Mouse (Mus musculus) embryonic facial prominence, embryonic 12.5 days (tissue): ENCODE measurements at regions not wholly inside any gene's neighbourhood (a gene's known extent, or its start where the extent isn't known, plus 50 kb on each side); places are given as distances from the start of the nearest gene placed in this dataset.

Experiments used
- ATAC-seq: fragments of 200-750 bp; cut with Nextera tagmentation; 2 replicates; pipeline ENCODE4 v1.8.0; 2017; ENCODE audit not compliant: insufficient number of reproducible peaks, insufficient read depth, low FRiP score, low TSS enrichment
- H3K27ac ChIP-seq: fragments of 300-500 bp; sonication (generic); 2 replicates; pipeline ENCODE4 v1.5.1; 2016; ENCODE audit warnings: mild to moderate bottlenecking
- H3K27me3 ChIP-seq: fragments of 300-500 bp; sonication (generic); 2 replicates; pipeline ENCODE4 v1.6.1; 2016; ENCODE audit warnings: mild to moderate bottlenecking, moderate library complexity
- H3K36me3 ChIP-seq: fragments of 300-500 bp; sonication (generic); 2 replicates; pipeline ENCODE4 v1.6.1; 2016; ENCODE audit warnings: mild to moderate bottlenecking
- H3K4me1 ChIP-seq: fragments of 300-500 bp; sonication (generic); 2 replicates; pipeline ENCODE4 v1.6.1; 2016
- H3K4me2 ChIP-seq: fragments of 300-500 bp; sonication (generic); replicated peaks from 2 replicates; pipeline ENCODE4 v1.6.1; 2016; ENCODE audit warnings: mild to moderate bottlenecking, moderate library complexity
- H3K4me3 ChIP-seq: fragments of 300-500 bp; sonication (generic); 2 replicates; pipeline ENCODE4 v1.5.1; 2016; ENCODE audit warnings: mild to moderate bottlenecking
- H3K9ac ChIP-seq: fragments of 300-500 bp; sonication (generic); 2 replicates; pipeline ENCODE4 v1.6.1; 2016; ENCODE audit warnings: mild to moderate bottlenecking, moderate library complexity
- H3K9me3 ChIP-seq: fragments of 300-500 bp; sonication (generic); 2 replicates; pipeline ENCODE4 v1.6.1; 2016; ENCODE audit warnings: mild to moderate bottlenecking, moderate library complexity
- WGBS: fragments of 180-500 bp; shearing (Covaris S2); methylation state at CpG from one replicate; pipeline ENCODE4 v1.1.7; 2016; 5-methylcytosine and 5-hydroxymethylcytosine counted together

DNA sequence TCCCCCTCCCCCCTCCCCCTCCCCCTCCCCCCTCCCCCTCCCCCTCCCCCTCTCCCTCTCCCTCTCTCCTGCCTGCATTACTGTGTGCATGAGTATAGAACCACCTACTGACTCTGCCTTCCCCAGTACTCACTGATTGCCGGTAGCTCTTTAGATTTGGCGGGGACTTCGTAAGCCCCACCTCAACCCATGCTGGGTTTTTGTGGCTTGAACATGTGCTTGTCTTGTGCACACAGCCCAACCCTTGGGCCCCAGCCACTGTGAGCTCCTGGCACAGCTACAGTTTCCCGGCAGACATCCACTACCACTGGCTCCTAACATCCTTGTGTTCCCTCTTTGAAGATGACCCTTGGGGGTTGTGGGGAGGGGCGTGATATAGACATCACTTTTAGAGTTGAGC is 87.4 kb upstream of the Cdh4 start:
- Histone ChIP-seq H3K27ac (no peak overlapping the region), H3K27me3 (no peaks in the 10 kb centered on the region), H3K4me1 (no peaks in the 10 kb centered on the region), H3K9me3 (no peaks in the 10 kb centered on the region), H3K9ac (no peak overlapping the region), H3K4me3 (no peak overlapping the region), H3K36me3 (no peaks in the 10 kb centered on the region), H3K4me2 (no peak overlapping the region)
- ATAC-seq, result no peak
- 69% methylated on average over 5 of the region's 5 CpGs for WGBS

DNA sequence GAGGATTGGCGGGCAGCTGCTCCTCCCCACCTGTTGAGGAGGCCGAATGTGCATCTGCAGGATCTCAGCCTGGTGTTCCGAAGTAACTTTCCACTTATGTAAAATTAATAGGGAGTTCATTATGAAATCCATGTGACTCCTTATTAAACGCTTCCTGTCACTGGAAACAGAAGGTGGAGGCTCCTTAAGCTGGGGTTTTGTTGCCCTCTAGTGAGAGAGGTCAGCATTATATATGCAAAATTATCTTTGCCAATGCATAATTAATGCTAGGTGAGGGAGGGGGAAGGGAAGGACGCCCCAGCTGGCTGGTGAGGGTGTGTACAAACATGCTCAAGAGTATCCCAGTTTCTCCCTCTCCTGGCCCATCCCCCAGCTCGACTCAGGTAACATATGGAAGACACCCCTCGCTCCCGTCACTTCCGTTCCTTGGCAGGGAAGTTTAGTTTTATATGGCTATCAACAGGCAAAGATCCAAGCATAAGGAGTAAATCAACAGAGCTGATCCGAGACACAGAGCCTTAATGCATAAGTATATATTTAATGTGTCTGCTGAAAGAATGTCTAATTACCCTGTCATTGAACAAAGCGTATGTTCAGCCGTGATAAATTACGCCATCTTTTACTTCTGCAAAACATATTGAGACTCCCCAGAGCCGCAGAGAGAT is 71.2 kb upstream of the Cdh4 start:
- Histone ChIP-seq H3K9ac (no peak overlapping the region), H3K36me3 (no peaks in the 10 kb centered on the region), H3K9me3 (no peaks in the 10 kb centered on the region), H3K27me3 (no peaks in the 10 kb centered on the region), H3K4me2 (no peak overlapping the region), H3K27ac (no peak overlapping the region), H3K4me3 (no peak overlapping the region), H3K4me1 (0 out of 2 replicates have a peak, but pooled peaks cover 3% of the 10 kb centered on the region)
- WGBS, result 68% methylated on average over 14 of the region's 14 CpGs
- ATAC-seq, result no peak

DNA sequence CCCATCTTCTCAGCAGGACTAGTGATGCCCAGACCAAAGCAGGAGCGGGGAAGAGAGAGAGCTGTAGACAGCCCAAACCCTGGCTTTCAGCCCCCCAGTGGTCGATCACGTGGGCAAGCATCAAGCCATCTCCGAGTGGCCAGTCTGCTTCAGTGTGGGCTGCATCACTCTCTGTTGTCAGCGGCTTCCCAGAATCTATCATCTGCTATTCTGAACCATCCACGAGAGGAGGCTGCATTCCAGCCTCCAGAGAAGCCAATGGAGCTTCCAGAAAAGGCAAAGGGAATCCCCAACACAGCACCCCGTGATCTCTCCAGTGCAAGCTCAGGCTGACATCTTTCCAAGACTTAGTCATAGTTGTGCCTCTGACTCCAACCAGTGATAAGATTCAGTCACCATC is 70.7 kb upstream of the Cdh4 start:
- 81% methylated on average over 7 of the region's 7 CpGs for WGBS
- Histone ChIP-seq H3K9me3 (no peaks in the 10 kb centered on the region), H3K27ac (no peak overlapping the region), H3K4me1 (0 out of 2 replicates have a peak, but pooled peaks cover 3% of the 10 kb centered on the region), H3K27me3 (no peaks in the 10 kb centered on the region), H3K9ac (no peak overlapping the region), H3K36me3 (no peaks in the 10 kb centered on the region), H3K4me3 (no peak overlapping the region), H3K4me2 (no peak overlapping the region)
- ATAC-seq, result no peak

DNA sequence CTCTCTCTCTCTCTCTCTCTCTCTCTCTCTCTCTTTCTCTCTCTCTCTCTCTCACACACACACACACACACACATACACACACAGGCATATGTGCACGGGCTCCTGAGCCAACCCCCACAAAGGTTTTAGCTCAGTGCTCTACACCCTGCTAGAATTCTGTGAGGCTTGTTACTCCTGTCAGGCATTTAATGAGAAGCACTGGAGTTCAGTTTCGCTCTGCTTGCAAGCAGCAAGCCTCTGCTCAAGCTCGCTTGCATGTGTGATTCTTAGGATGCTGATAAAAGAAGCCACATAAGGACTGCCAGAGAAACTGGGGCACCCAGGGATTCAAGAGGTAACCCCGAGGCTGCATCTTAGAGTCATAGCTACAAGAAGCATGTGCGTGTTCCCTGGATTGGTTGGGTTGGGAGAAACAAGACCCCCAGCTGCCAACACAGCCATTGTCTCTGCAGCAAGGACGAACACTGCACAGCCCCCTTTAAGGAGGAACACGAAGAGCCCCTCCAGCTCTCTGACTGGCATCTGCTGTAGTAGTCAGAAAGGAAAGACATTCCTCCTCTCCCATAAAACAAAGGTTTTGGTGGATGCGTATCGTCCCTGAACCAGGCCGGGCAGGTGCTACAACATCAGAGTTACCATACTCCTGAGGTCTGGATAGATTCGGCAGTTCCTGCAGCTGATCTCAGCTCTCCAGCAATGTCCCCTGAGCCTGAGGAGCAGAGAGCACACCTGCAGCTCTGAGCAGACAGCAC is 62.4 kb upstream of the Cdh4 start:
- H3K4me1 ChIP-seq, result peaks cover 11% of the 10 kb centered on the region
- H3K27me3 ChIP-seq, result no peaks in the 10 kb centered on the region
- H3K27ac ChIP-seq, result peak overlapping the region; percentile 23; the same call in 1 of the 2 replicates
- no peak overlapping the region for H3K4me3 ChIP-seq
- H3K4me2 ChIP-seq, result no peak overlapping the region
- no peak overlapping the region for H3K9ac ChIP-seq
- no peaks in the 10 kb centered on the region for H3K9me3 ChIP-seq
- H3K36me3 ChIP-seq, result no peaks in the 10 kb centered on the region
- ATAC-seq, result no peak
- WGBS, result 66% methylated on average over 11 of the region's 11 CpGs

DNA sequence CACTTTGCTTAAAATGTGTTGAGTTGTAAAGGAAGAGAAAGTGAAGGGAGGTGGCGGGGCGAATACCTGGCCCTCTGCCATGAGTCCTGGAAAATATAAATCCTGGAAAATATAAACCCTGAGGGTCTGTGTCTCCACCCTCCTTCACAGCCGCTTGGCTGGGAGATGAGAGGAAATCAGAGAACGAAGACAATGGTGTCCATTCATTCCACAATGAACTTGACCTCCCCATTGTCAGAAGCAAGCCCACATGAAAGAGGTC is 61.9 kb upstream of the Cdh4 start:
- H3K4me1 ChIP-seq, result peaks cover 12% of the 10 kb centered on the region
- 61% methylated on average over 4 of the region's 4 CpGs for WGBS
- no peak overlapping the region for H3K4me3 ChIP-seq
- no peaks in the 10 kb centered on the region for H3K9me3 ChIP-seq
- no peak for ATAC-seq
- no peak overlapping the region for H3K4me2 ChIP-seq
- no peaks in the 10 kb centered on the region for H3K27me3 ChIP-seq
- no peak overlapping the region for H3K9ac ChIP-seq
- no peaks in the 10 kb centered on the region for H3K36me3 ChIP-seq
- H3K27ac ChIP-seq, result no peak overlapping the region

DNA sequence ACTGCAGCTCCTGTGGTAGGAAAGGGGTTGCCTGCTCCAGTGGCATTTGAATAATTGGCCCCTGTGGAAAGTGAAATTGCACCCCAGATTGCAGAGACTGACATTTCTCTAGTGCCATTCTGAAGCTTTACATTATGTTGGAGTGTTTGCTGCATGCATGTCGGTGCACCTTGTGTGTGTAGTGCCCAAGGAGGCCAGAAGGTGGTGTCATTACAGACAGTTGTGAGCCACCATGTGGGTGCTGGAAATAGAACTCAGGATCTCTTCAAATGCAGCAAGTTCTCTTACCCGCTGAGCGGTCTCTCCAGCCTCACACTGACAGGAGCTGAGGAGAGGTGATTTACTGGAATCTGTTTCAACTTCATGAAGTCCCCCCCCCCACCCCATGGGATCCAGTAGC is 60.3 kb upstream of the Cdh4 start:
- H3K9me3 ChIP-seq, result no peaks in the 10 kb centered on the region
- H3K27me3 ChIP-seq, result no peaks in the 10 kb centered on the region
- no peak for ATAC-seq
- no peak overlapping the region for H3K4me2 ChIP-seq
- no peak overlapping the region for H3K9ac ChIP-seq
- peaks cover 23% of the 10 kb centered on the region for H3K4me1 ChIP-seq
- 96% methylated on average over 3 of the region's 3 CpGs for WGBS
- no peak overlapping the region for H3K4me3 ChIP-seq
- H3K36me3 ChIP-seq, result no peaks in the 10 kb centered on the region
- H3K27ac ChIP-seq, result no peak overlapping the region

DNA sequence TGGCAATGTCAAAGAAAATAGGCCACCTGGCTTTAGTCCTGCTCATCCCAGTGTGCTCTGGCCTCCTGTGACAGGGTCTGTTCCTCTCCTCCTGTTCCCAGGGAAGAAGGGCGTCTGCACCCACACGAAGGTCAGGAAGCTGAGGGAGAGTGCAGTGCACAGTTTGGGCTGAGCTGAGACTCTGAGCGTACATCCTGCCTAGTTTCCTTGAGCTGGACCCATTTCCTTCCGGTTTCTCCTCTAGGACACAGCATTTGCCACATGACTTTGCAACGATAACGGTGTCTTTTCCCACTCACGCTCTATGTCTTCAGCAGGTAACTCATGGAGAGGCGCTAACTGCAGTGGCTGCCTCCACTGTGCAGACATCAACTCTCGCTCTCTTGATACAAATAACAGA is 59.6 kb upstream of the Cdh4 start:
- Histone ChIP-seq H3K9me3 (no peaks in the 10 kb centered on the region), H3K36me3 (no peaks in the 10 kb centered on the region), H3K9ac (no peak overlapping the region), H3K4me2 (no peak overlapping the region), H3K4me3 (no peak overlapping the region), H3K4me1 (peaks cover 23% of the 10 kb centered on the region), H3K27ac (no peak overlapping the region), H3K27me3 (no peaks in the 10 kb centered on the region)
- WGBS, result 78% methylated on average over 9 of the region's 9 CpGs
- ATAC-seq, result no peak

DNA sequence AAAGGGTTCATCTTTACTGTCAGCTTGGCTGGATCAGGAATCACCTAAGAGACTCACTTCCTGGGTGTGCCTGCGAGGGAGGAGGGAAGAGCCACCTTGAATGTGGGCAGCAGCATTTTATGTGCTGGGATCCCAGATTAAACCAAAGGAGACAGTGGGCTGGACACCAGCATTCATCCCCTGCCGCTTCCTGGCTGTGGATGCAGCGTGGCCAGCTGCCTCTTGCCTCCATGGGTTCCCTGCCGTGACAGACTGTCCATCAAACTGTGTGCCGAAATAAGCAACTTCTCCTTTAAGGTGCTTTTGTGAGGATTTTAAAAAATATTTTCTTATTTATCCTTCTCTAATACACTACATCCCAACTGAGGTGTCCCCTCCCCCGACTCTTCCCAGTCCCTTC is 55.4 kb upstream of the Cdh4 start:
- H3K4me3 ChIP-seq, result no peak overlapping the region
- H3K4me1 ChIP-seq, result peaks cover 12% of the 10 kb centered on the region; the same call in 1 of the 2 replicates
- no peaks in the 10 kb centered on the region for H3K36me3 ChIP-seq
- no peak overlapping the region for H3K9ac ChIP-seq
- no peaks in the 10 kb centered on the region for H3K27me3 ChIP-seq
- WGBS, result 63% methylated on average over 6 of the region's 6 CpGs
- no peak overlapping the region for H3K4me2 ChIP-seq
- no peak for ATAC-seq
- H3K27ac ChIP-seq, result no peak overlapping the region
- no peaks in the 10 kb centered on the region for H3K9me3 ChIP-seq

DNA sequence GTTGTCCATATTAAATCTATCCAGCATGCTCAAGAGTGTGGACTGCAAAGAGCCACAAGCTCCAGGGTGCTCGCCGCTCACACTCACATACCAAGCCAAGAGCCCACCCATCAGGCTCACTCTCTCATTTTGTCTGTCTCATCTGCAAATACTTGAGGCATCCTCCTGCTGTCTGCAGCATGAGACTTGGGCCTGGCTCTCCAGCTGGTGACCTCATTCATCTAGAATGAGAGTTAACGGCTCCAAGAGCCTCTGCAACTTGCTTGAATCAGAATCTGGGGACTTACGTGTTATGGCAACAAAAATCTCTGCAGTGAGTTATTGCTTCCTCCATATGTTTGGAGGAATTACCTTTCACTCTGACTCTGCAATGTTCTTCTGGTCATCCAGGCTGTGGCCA is 51.7 kb upstream of the Cdh4 start:
- Histone ChIP-seq H3K4me3 (no peak overlapping the region), H3K4me1 (peaks cover 10% of the 10 kb centered on the region; the same call in 1 of the 2 replicates), H3K9ac (no peak overlapping the region), H3K27ac (no peak overlapping the region), H3K36me3 (no peaks in the 10 kb centered on the region), H3K9me3 (no peaks in the 10 kb centered on the region), H3K4me2 (no peak overlapping the region), H3K27me3 (no peaks in the 10 kb centered on the region)
- WGBS, result 76% methylated on average over 4 of the region's 4 CpGs
- no peak for ATAC-seq

DNA sequence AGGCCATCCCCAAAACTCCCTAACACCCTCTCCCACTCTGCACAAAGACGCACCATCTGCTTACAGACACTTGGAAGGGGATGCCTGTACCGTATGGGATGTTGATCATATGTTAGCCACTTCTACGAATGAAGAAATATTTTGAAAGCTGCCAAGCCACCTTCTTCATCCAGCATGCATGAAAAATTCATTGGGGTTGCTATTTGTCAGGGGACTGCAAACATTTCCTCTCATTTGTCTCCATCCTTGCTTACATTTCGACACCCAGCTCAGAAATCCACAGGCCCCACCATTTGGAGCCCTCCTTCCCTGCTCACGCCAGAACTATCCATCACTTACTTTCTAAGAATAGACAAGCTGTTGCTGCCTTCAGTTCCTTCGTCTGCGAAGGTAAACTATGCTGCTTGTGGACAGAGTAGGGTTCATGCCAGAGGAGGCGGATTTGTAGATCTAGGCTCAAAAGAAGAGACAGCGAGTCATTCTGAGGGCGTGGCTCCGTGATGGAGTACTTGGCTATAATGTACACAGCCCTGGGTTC is 51.2 kb upstream of the Cdh4 start:
- Histone ChIP-seq H3K36me3 (no peaks in the 10 kb centered on the region), H3K27ac (no peak overlapping the region), H3K9me3 (no peaks in the 10 kb centered on the region), H3K4me1 (peaks cover 9% of the 10 kb centered on the region; the same call in 1 of the 2 replicates), H3K4me3 (no peak overlapping the region), H3K27me3 (no peaks in the 10 kb centered on the region), H3K4me2 (no peak overlapping the region), H3K9ac (no peak overlapping the region)
- WGBS, result 79% methylated on average over 11 of the region's 11 CpGs
- ATAC-seq, result no peak
